Mouse (Mus musculus): ENCODE results near the gene Esrp2.

The Esrp2 gene

GRCm38 (mm10) chr8:106147868-106148565 is 11.2 kb upstream of the Esrp2 start:
- peak; percentile 49 to 56 for DNase-seq

- DNase-seq: no peak
These were observed 9.2 kb upstream of the Esrp2 start for GRCm38 (mm10) chr8:106146014-106146413.

GRCm38 (mm10) chr8:106145331-106145730 is 8.6 kb upstream of the Esrp2 start:
- DNase-seq: no peak

GRCm38 (mm10) chr8:106140769-106141168 is 4.0 kb upstream of the Esrp2 start:
- DNase-seq: peak; percentile 77 to 91

- DNase-seq: no peak
These were observed 3.4 kb upstream of the Esrp2 start for GRCm38 (mm10) chr8:106140191-106140590.

- no peak for DNase-seq
These were observed 1.8 kb upstream of the Esrp2 start for GRCm38 (mm10) chr8:106138616-106139015.

- peak; percentile 86 to 87 for DNase-seq
These were observed 1.2 kb upstream of the Esrp2 start for GRCm38 (mm10) chr8:106137906-106138477.

- peak; percentile 46 to 60 for DNase-seq
These were observed 588 bp upstream of the Esrp2 start for GRCm38 (mm10) chr8:106137218-106137905.

GRCm38 (mm10) chr8:106135672-106136071 is 1.1 kb downstream of the Esrp2 start:
- DNase-seq: peak; percentile 63 to 67

- peak; percentile 95 to 97 for DNase-seq
These were observed 1.8 kb downstream of the Esrp2 start for GRCm38 (mm10) chr8:106134751-106135571.

GRCm38 (mm10) chr8:106133946-106134345 is 2.8 kb downstream of the Esrp2 start:
- DNase-seq: no peak

- no peak for DNase-seq
These were observed 3.2 kb downstream of the Esrp2 start for GRCm38 (mm10) chr8:106133526-106133925.

GRCm38 (mm10) chr8:106132356-106132755 is 4.4 kb downstream of the Esrp2 start:
- DNase-seq: no peak

- DNase-seq: no peak
These were observed 5.1 kb downstream of the Esrp2 start for GRCm38 (mm10) chr8:106131488-106132222.

- no peak for DNase-seq
These were observed 5.8 kb downstream of the Esrp2 start for GRCm38 (mm10) chr8:106131021-106131420.

GRCm38 (mm10) chr8:106130505-106130904 is 6.3 kb downstream of the Esrp2 start:
- peak in 1 of 2 experiments; percentile 34 for DNase-seq

GRCm38 (mm10) chr8:106129997-106130396 is 6.8 kb downstream of the Esrp2 start:
- no peak for DNase-seq

- no peak for DNase-seq
These were observed 7.4 kb downstream of the Esrp2 start for GRCm38 (mm10) chr8:106129232-106129930.

GRCm38 (mm10) chr8:106127882-106128410 is 8.8 kb downstream of the Esrp2 start:
- DNase-seq: no peak

- no peak for DNase-seq
These were observed 9.7 kb downstream of the Esrp2 start for GRCm38 (mm10) chr8:106127054-106127453.

- DNase-seq: no peak
These were observed 10.7 kb downstream of the Esrp2 start for GRCm38 (mm10) chr8:106126055-106126454.
